ENCODE assay signal across 8 mouse cellular contexts in the genomic region with DNA sequence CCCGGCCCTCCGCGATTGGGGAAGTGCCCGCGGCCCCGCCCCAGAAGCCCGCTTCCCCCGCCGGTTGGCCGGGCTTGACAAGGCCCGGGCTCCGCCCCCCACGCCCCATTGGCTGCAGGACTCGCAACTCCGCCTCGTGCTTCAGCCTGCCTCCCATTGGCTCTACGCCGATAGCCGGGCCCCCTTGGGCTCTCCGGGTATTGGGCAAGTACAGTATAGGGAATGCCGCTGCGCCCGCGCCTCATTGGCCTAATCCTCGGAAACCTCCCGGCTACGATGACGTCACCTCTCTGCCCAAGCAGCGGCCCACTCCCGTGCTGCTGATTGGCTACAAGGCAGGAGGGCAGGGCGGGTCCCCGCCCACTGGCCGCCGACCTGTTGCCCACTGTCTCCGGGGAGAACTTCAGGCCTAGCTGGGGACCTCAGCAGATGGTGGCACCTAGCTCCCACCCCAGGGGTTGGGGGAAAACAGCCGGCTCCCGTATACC. TPM values are rescaled to one million over a fixed set of nuclear protein-coding genes. Genes with fewer than 3 reads are reported as not detected.
DNase-seq lines count a peak whose midpoint lies in the region; ATAC-seq lines count a peak whose summit lies in the region.

No protein-coding gene starts in this region.

- ATAC-seq in hindbrain, embryonic 16.5 days = peak; percentile 100

- H3K4me2 ChIP-seq in hindbrain, embryonic 16.5 days (ENCODE audit: low read length) = peak overlapping the region; percentile 93

- H3K9ac ChIP-seq in hindbrain, embryonic 16.5 days (ENCODE audit: low read depth, low read length) = peak overlapping the region; percentile 70

- peak; percentile 99 for DNase-seq in WW6 (ENCODE audit: low read depth, low spot score)
- peak; percentile 99 to 100 for DNase-seq in cerebellum, postnatal 4 days (ENCODE audit: low spot score in 2 of 2)
- peak; percentile 100 for DNase-seq in gastrocnemius, adult 18-20 months (ENCODE audit: low spot score)
- DNase-seq in left cerebral cortex, adult 18-20 months (ENCODE audit: low spot score in 2 of 2) = peak; percentile 100
- DNase-seq in right cerebral cortex, adult 18-20 months = peak; percentile 100
- peak; percentile 99 for DNase-seq in urinary bladder, postnatal 10 days (ENCODE audit: low spot score)

- H3K27ac ChIP-seq in hindbrain, embryonic 16.5 days (ENCODE audit: low read depth, low read length) = peak overlapping the region; percentile 71
- H3K27ac ChIP-seq in macrophage = peak overlapping the region; percentile 52

- H3K4me1 ChIP-seq in hindbrain, embryonic 16.5 days (ENCODE audit: control insufficient read depth, insufficient read depth, low read depth, low read length) = peaks cover 24% of the 10 kb centered on the region

- peak overlapping the region; percentile 97 for H3K4me3 ChIP-seq in hindbrain, embryonic 16.5 days (ENCODE audit: low read length)
- peak overlapping the region; percentile 33 for H3K4me3 ChIP-seq in macrophage (ENCODE audit: inconsistent target)

- no peaks in the 10 kb centered on the region for H3K9me3 ChIP-seq in hindbrain, embryonic 16.5 days (ENCODE audit: control insufficient read depth, low read length)

- H3K27me3 ChIP-seq in hindbrain, embryonic 16.5 days (replicated peaks; ENCODE audit: control insufficient read depth, insufficient read depth, low read length) = no peaks in the 10 kb centered on the region

- peaks cover 36% of the 10 kb centered on the region; the same call in 1 of the 2 replicates for H3K79me2 ChIP-seq in macrophage (ENCODE audit: inconsistent target)

- WGBS in hindbrain, embryonic 16.5 days = 0% methylated on average over 23 of the region's 37 CpGs
- WGBS in macrophage (ENCODE audit: missing documents) = under 1% methylated on average over 37 of the region's 37 CpGs

- no peaks in the 10 kb centered on the region; the same call in none of the 2 replicates for H3K36me3 ChIP-seq in hindbrain, embryonic 16.5 days (ENCODE audit: control insufficient read depth, insufficient read depth, low read length)
- peaks cover 25% of the 10 kb centered on the region for H3K36me3 ChIP-seq in macrophage (ENCODE audit: inconsistent target)

RNA-seq across cellular contexts. Expression of a gene that starts 0.3 kb away (rescaled TPM):
- 1 to 10 TPM; 2.6 TPM for total RNA-seq in gastrocnemius, adult 18-20 months (2021)
- 16.1 and 19.1 TPM in 2 replicates for polyA plus RNA-seq in hindbrain, embryonic 16.5 days (2015; fragmentation: Nextera tagmentation; extraction: Ambion mirVana)
- 10 to 100 TPM; 21.7 to 24.9 TPM for total RNA-seq in left cerebral cortex, adult 18-20 months (2021)
- total RNA-seq in macrophage (2018; cell fraction: chromatin; rRNA removed) = 1,000 to 10,000 TPM in 1 of 26 experiments, 100 to 1,000 TPM in 16, 10 to 100 TPM in 9; 61.3 to 1,007 (median 147) TPM
- total RNA-seq in macrophage (2018; cell fraction: cytosol; rRNA removed) = 100 to 1,000 TPM in 11 of 26 experiments, 10 to 100 TPM in 15; 29.4 to 210 (median 75.4) TPM
- 100 to 1,000 TPM in 22 of 26 experiments, 10 to 100 TPM in 4; 56.7 to 719 (median 216) TPM for total RNA-seq in macrophage (2018; cell fraction: nucleus; rRNA removed)
- 6.7 to 27.0 TPM (median 16.6 TPM) in 3 replicates for polyA plus RNA-seq in macrophage (2018)

RNA-seq across cellular contexts. Expression of a gene that starts 15.0 kb away (rescaled TPM):
- total RNA-seq in gastrocnemius, adult 18-20 months (2021) = 10 to 100 TPM; 77.6 to 78.6 TPM
- 81.3 and 81.5 TPM in 2 replicates for polyA plus RNA-seq in hindbrain, embryonic 16.5 days (2015; fragmentation: Nextera tagmentation; extraction: Ambion mirVana)
- 10 to 100 TPM; 56.8 to 62.2 TPM for total RNA-seq in left cerebral cortex, adult 18-20 months (2021)
- total RNA-seq in macrophage (2018; cell fraction: chromatin; rRNA removed) = 10 to 100 TPM; 31.3 to 90.8 (median 51.6) TPM
- 100 to 1,000 TPM in 1 of 26 experiments, 10 to 100 TPM in 25; 58.5 to 100 (median 76.7) TPM for total RNA-seq in macrophage (2018; cell fraction: cytosol; rRNA removed)
- 10 to 100 TPM; 22.2 to 63.1 (median 37.4) TPM for total RNA-seq in macrophage (2018; cell fraction: nucleus; rRNA removed)
- 70.4 to 87.8 TPM (median 86.6 TPM) in 3 replicates for polyA plus RNA-seq in macrophage (2018)

RNA-seq across cellular contexts. Expression of a gene that starts 41.3 kb away (rescaled TPM):
- not detected for total RNA-seq in gastrocnemius, adult 18-20 months (2021)
- 0.62 and 0.70 TPM in 2 replicates for polyA plus RNA-seq in hindbrain, embryonic 16.5 days (2015; fragmentation: Nextera tagmentation; extraction: Ambion mirVana)
- total RNA-seq in left cerebral cortex, adult 18-20 months (2021) = 1 to 10 TPM; 1.4 to 1.7 TPM
- 1 to 10 TPM in 7 of 26 experiments, under 1 TPM in 12, not detected in 7; 0.43 to 2.2 (median 0.89) TPM for total RNA-seq in macrophage (2018; cell fraction: chromatin; rRNA removed)
- total RNA-seq in macrophage (2018; cell fraction: cytosol; rRNA removed) = under 1 TPM in 14 of 26 experiments, not detected in 12; 0.07 to 0.66 (median 0.19) TPM
- total RNA-seq in macrophage (2018; cell fraction: nucleus; rRNA removed) = 1 to 10 TPM in 7 of 26 experiments, under 1 TPM in 11, not detected in 8; 0.40 to 2.0 (median 0.75) TPM
- polyA plus RNA-seq in macrophage (2018) = 0.14 to 0.17 TPM in 2 of 3 replicates, not detected in the other

Comparison
In these comparisons a context has a peak if more than half of its experiments do, and no peak if none do; other contexts are left out.
1. Peak in every context shown above with its lines: DNase-seq, ATAC-seq, H3K4me3 ChIP-seq and H3K27ac ChIP-seq.
2. RNA of a gene that starts 0.3 kb away (total RNA-seq): 21.7 to 24.9 TPM in left cerebral cortex, adult 18-20 months; 2.6 TPM in gastrocnemius, adult 18-20 months; every median in the first group is over 4 times any median in the second.